Mouse (Mus musculus) inflammation-experienced regulatory T-cells, adult 6 months (primary cell): Measurements from ENCODE around the gene Rnf151. TPM values are rescaled to one million over a fixed set of nuclear protein-coding genes. Genes with fewer than 3 reads are reported as not detected.
"Not testable (repeated sequence)": the region's sequence is repeated elsewhere in the genome, so short reads cannot be mapped to it uniquely, and the experiment has no call there.

Source experiments
- ATAC-seq: one replicate; pipeline ENCODE4 v1.8.0; 2017
- polyA plus RNA-seq, 3 experiments: library from polyadenylated mRNA; unstranded; fragments of 100-300 nt; shearing (Covaris generic); gene quantifications; one replicate each; pipeline ENCODE4 v1.2.1; 2017

The Rnf151 gene
- polyA plus RNA-seq, 3 experiments from 2014 or later = not detected

- no peak for ATAC-seq
Observed at GRCm38 (mm10) chr17:24732233-24732935, 14.5 kb upstream of the Rnf151 start.

DNA sequence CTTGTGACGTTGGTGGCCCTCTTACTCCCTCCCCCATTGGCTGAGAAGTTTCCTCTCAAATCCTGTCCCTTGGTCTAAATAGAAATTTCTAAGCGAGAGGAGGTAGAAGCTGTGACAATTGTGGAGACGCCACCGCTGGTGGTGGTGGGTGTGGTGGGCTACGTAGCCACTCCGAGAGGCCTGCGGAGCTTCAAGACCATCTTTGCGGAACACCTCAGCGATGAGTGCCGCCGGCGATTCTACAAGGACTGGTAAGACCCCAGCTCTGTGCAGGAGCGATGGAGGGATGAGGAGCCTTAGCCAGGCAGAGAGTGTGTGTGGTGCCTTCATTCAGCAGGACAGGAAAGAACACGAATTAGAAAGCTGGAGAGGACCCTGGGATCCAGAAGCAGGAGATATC is 12.9 kb upstream of the Rnf151 start:
- ATAC-seq = no peak

DNA sequence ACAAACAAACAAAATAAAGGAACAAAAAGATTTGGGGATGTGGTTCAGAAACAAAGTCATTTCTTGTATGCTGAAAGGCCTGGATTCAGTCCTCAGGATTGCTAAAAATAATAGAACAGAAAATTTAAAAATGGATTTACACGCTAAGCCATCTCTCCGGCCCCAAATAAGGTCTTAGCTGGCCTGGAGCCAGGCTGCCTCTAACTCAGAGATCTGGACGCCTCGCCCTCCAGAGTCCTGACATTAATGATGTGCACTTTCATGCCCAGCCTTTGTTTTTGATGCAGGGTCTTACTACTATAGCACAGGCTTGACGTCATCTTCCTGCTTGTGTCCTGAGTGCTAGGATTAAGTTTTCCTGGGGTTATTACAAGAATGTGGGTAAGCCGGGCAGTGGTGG is 11.2 kb upstream of the Rnf151 start:
- ATAC-seq = no peak

DNA sequence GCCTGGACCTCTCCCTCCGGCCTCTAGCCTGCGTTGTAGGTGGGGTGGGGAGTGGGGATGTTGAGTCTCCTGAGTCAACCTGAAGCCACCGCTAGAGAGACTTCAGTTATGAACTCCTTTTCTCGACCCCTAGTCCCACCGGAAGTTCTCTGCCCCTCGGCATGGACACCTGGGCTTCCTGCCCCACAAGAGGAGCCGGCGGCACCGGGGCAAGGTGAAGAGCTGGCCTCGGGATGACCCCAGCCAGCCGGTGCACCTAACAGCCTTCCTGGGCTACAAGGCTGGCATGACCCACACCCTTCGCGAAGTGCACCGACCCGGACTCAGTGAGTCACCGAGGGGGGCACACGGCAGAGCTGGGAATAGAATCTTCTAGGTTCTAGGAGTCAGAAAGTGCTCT is 10.3 kb upstream of the Rnf151 start:
- ATAC-seq = no peak

DNA sequence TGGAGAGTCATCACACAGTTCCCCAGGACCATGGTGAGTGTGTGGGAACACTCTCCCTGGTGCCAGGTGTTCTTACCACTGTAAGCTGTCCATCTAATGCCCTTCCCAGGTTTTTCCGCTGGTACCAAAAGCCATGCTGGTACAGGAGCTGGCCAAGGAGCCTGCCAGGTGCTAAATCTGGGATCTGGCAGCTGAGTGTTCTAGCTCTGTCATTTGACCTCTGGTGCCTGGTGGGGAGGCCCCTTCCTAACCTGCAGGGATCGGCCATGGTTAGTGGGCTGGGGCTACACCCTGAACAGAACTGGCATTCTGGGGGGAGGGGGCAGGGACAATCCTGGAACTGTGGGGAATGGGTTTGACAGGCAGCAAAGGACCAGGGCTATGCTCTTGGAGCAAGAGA is 9.8 kb upstream of the Rnf151 start, which contains the start of gene Rpl3l:
Rpl3l (plus strand) TSS at position 203 of the 400 bp plus-strand sequence.
- no peak for ATAC-seq

GRCm38 (mm10) chr17:24725637-24726390 is 8.0 kb upstream of the Rnf151 start:
- no peak for ATAC-seq

DNA sequence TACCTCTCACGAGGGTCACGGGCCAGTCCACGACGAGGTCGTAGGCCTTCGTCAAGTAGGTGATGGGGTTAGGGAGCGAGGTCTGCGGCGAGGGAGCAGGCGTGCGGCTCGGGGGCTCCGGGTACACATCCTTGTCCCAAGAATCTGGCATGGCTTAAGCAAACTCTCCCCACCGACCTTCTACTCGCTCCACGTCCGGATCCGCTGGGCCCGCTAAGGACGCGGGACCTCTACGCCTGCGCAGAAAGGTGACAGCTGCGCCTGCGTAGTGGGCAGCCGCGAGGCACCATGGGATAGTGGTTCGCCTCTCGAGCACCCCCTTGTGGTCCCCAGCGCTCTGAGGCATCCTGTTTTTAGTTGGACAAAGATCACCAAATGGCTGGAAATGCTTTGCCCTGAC is 6.3 kb upstream of the Rnf151 start, which contains the start of gene Ndufb10:
Ndufb10 (minus strand) TSS at position 295 of the 400 bp plus-strand sequence.
- ATAC-seq = peak; percentile 44

- peak; percentile 8 for ATAC-seq
Observed at GRCm38 (mm10) chr17:24723881-24724180, 6.0 kb upstream of the Rnf151 start.

DNA sequence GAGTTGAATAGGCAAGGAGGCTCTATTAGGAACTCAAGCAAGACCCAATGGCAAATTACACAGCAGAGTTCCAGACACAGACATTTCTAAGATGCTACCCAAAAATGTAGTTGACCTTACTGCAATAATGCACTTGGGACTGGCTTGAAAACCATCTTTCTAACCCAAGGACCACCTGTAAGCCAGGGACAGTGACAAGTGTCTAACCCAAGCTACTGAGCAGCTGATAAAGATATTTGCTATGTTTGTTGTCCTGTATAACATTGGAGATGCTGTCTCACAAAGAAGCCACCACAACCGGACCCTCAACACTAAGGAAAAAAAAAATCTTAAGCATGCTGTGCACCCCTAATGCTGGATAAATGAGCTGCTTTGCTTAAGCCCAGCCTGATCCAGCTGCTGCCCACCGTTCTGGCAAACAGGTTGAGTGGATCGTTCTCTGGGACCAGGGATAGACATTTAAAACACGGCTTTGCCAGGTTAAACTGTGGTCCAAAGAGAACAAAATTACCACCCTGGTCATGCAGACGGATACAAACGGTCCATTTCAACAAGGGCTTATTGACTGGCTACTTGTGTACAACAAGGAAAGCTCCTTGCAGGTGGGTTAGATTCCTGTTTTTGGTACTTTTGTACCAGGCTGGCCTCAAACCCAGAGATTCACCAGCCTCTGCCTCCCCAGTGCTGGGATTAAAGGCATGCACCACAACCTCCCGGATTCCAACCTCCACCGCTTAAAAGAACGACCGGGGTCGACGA is 5.4 kb upstream of the Rnf151 start:
- ATAC-seq = no peak

- no peak for ATAC-seq
Observed at GRCm38 (mm10) chr17:24722220-24722924, 4.5 kb upstream of the Rnf151 start.

- ATAC-seq = not testable (repeated sequence)
Observed at GRCm38 (mm10) chr17:24721383-24721955, 3.6 kb upstream of the Rnf151 start.

GRCm38 (mm10) chr17:24720616-24721015 is 2.8 kb upstream of the Rnf151 start:
- ATAC-seq = not testable (repeated sequence)

GRCm38 (mm10) chr17:24719494-24720222 is 1.8 kb upstream of the Rnf151 start:
- peak; percentile 84 for ATAC-seq

GRCm38 (mm10) chr17:24718938-24719337 is 1.1 kb upstream of the Rnf151 start:
- ATAC-seq = not testable (repeated sequence)

DNA sequence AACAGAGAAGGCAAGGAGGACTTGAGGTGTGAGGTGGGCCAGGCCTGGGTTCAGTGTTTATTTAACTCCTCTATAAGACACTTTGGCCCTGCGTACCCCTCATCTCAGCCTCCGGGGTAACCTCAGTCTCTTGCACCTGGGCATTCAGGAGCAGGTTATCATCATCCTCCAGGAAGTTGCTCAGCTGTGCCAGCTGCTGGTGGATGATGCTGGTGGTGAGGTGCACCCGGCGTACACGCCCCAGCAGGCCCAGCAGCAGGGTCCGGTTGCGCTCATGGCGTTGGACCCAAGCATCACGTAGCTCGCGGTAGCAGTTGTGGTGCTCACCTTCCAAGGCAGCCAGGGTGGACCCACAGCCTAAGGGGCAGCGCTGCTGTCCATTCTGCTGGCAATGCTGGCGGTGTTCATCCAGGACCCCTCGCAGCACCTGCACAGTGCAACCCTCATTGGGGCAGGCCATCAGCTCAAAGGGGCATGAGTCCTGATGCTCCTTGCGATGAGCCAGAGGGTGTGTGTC is 1.6 kb downstream of the Rnf151 start:
- ATAC-seq = no peak

GRCm38 (mm10) chr17:24715556-24715955 is 2.3 kb downstream of the Rnf151 start:
- no peak for ATAC-seq

GRCm38 (mm10) chr17:24708646-24709045 is 9.2 kb downstream of the Rnf151 start:
- ATAC-seq = peak; percentile 45

DNA sequence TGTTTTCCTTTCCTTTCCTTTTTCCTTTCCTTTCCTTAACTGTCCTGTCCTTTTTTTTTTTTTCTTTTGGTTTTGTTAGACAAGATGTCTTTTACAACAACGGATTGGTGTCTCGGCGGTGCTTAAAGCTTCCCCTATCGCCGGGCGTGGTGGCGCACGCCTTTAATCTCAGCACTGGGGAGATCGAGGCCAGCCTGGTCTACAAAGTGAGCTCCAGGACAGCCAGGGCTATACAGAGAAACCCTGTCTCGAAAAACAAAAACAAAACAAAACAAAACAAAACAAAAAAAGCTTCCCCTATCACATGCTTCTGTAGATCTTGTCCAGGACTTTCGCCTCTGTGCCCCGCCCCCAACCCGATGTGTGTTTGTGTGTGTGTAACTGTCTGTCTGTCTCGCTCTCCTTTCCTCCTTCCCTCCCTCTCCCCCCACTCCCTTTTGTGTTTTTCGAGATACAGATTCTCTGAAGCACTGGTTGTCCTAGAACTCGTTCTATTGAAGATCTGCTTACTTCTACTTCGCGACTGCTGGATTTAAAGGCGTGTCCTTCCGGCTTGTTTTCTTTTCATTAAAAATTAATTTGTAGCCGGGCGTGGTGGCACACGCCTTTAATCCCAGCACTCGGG is 9.9 kb downstream of the Rnf151 start:
- no peak for ATAC-seq

GRCm38 (mm10) chr17:24706982-24707800 is 10.7 kb downstream of the Rnf151 start, which contains the start of gene Tbl3:
Tbl3 (minus strand) TSS chr17:24707660.
- peak; percentile 81 for ATAC-seq

DNA sequence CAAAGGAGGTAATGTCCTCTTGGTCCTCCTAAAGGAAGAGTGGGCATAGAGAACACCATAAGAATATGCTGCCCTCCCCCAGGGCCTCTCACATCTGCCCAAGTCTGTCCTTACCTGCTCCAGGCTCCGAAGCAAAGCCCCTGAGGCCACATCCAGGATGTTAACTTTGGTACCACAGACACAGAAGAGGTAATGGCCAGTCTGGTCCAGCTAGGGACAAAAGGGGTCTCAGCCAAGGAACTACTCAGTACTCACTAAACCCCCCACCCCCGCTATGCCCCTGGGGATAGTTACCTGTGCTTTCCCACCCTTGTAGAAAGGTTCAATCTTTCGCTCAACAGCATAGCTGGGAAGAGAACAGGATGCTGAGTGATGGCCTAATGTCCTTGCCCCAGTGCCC is 12.0 kb downstream of the Rnf151 start:
- no peak for ATAC-seq
